Mouse (Mus musculus) v-Abl transformed pro-B cells (cell line): ENCODE data around the gene Med21.

Source experiments
- in situ Hi-C, 2 experiments: fragments of 400-800 bp; cut with MboI; formaldehyde crosslinking; loops; one replicate each; pipeline ENCODE4 v1.15.1; 2025; ENCODE audit not compliant: unreplicated experiment in 2 of 2

Med21 gene

DNA sequence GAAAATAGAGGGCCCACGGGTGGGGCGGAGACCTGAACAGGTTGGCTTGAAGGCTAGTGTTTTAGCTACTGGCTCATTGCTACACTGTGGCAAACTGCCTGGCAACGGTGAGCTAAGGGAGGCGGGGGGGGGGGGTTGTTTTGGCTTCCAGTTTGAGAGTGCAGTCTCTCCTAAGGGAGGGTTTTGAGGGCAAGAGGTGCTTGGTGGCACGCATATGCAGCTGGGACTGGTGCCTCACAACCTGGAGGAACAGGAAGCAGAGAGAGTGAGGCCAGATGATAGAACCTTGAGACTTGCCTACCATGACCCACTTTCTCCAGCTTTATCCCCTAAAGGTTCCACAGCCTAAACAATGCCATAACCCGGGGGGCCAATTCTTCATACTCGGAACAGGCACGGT, 32.1 kb downstream of the Med21 start:
- in situ Hi-C loops = loop anchor here (25.0 kb wide), 2 partner anchors 413 to 563 kb away; partner anchors contain the start of genes Klhl42 (in 1 of the 2) and Mansc4 (in 1 of the 2)

DNA sequence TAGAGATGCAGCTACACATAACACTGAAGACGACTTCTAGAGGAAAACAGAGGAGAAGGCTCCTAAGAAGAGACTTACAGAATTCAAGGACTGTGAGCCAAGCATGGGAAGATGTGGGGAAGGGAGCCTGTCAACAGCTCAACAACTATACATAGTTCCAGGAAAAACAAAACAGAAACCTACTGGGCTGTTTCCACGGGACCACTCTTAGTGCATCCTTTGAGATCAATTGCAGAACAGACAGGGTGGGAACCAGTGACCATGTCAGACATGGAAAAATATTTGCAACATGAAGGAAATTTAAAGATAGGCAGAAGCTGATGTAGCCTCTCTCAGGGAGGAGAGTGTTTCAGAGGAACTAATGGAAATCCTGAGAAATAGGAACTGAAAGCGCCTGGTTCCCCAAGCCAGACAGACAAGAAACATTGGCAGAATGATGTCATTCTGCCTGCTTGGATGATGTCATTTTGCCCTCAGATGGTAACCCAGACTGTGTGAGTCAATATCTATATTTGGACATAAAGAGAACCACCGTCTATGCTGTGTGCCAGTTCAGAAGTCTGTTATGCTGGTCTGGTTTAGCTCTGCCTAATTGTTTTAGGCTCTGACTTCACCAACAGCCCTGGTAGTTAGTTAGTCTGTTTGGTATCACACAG, 32.7 kb downstream of the Med21 start:
- in situ Hi-C loops = loop anchor here (5.0 to 25.0 kb wide), 5 partner anchors 47 to 1662 kb away; partner anchors contain the start of genes Klhl42 (in 1 of the 2), Lrmp (in 1 of the 2), Mansc4 (in 1 of the 2) and Stk38l (in 1 of the 2)

DNA sequence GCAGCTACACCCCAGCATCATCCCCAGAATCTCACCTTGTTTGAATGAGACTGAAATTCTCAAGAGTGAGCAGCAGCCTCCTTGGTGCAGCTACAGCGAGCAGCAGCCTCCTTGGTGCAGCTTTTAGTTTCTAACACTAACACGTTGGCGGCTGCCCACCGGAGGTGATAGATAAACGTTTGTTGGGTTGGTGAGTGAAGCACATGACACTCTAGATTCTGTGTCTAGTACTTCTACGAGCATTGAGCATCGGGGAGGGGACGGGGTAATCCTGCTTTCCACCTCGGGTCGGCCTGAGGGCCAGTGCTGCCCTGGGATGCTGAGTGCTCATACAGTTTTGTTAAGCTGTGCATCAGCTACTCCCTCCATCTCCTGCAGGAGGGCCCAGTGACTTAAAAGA, 34.6 kb downstream of the Med21 start:
- in situ Hi-C loops = loop anchor here (5.0 to 25.0 kb wide), 3 partner anchors 45 to 1660 kb away; partner anchors contain the start of genes Lrmp (in 1 of the 2) and Stk38l (in 1 of the 2)

DNA sequence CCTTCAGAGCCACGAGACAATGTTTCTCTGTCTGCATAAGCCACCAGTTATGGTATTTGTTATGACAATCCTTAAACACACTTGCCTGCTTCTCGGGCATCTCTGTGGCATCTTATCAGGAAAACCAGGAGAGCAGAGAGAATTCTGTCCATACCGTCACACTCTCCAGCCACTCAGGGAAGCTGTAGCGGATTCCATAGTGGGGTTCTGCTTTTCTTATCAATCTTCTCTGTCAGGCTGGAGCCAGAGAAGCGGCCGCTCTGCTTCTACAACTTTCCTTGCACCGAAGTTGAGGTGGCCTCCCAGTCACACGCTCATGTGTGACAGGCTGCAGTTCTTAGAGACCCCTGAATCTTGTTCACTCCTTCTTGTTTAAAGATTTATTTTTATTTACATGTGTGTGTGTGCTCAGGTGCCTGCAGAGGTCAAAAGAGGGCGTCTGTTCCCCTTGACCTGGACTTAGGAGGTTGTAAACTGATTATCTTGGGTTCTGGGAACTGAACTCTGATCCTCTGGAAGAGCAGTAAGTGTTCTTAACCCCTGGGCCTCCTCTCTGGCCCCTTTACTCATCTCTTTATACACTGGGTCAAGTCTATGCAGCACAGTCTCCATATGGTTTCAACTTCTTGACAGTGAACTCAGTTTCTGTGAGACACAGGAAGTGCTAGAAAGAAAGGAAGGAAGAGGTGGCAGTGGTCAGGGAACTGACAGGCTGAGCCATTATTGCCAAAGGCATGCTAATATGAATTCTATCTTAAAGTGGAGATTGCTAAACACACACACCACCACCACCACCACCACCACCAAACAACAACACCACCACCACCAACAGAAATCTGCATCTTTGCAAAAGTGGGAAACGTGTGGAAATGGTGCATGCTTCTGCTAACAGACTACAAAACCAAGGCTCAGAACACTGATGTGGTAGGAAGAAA, 36.1 kb downstream of the Med21 start:
- in situ Hi-C loops = loop anchor here (5.0 to 25.0 kb wide), 3 partner anchors 44 to 1659 kb away; partner anchors contain the start of genes Lrmp (in 1 of the 2) and Stk38l (in 1 of the 2)

DNA sequence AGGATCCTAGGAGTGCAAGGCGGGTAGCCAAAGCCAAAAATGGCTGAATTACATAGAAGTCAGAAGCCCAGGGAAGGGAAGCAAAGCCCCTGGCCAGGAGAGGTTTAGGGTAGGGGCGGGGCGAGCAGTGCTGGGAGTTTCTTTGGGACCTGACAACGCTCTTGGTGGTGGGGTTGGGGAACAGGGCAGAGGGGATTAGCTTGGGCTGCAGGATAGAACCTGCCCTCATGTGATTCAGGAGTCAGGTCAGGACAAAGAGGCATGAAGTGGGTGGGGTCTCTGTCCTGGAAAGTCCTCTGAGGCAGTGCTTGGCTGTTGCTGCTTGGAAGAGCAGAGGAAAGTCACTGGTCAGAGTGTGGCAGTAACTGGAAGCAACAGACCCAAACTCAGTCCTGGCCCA, 41.5 kb downstream of the Med21 start:
- in situ Hi-C loops = loop anchor here in 1 of 2 experiments (25.0 kb wide), 2 partner anchors 1572 to 1653 kb away; partner anchors contain the start of gene Lrmp

DNA sequence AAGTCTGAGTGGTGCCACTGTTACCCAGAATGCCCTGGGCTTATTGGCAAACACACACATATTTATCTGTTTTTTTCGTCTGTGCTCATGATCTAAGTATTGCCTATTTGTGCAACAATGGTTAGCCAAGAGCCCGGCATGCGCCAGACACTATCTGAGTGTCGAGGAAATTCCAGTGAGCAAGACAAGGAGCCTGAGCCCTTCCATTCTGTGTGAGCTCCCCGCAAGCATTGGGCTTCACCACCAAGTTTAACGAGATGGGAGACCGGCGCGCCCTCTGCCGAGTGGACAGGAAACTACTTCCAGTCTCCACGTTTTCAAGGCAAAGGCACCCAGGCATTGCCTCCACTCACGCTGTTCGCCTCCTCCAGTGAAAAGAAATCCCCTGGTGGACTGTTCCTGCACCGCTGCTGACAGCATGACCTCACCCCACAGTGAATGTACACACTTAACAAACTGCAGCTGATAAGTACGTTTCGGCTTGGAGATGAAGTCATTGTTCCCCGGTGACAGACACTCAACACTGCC, 43.5 kb downstream of the Med21 start:
- in situ Hi-C loops = loop anchor here in 1 of 2 experiments (5.0 to 25.0 kb wide), 3 partner anchors 36 to 1651 kb away; partner anchors contain the start of genes Lrmp and Stk38l

DNA sequence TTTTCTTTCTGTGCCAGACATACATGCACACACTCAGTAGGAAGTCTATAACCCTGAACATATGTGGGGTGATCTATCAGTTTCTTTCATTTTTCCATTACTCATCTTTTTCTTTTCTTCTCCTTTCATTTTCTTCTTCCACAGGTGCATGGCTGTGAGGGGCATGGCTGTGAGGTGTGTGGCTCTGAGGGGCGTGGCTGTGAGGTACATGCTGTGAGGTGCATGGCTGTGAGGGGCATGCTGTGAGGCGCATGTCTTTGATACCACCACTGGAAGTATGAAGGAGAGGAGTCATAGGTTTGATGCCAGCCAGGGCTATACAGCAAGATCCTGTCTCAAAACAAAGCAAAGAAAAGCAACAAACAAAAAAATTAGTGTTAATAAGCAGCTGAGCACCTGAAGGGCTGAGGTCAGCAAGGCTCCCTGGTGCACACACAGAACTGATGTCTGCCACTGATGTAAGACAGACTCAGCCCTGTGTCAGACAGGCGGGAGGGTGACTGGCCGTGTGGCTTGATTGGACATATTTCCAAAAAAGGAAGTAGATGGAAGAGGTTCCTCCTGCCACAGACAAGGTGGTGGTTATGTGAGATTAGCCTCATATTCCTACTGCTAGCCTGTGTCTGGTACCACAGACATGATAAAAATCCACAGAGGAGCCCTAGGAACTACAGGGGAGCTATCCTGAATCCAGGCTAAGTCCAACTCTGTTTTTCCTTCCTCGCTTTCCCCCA, 44.3 kb downstream of the Med21 start:
- in situ Hi-C loops = loop anchor here in 1 of 2 experiments (5.0 to 25.0 kb wide), 3 partner anchors 36 to 1651 kb away; partner anchors contain the start of genes Lrmp and Stk38l

DNA sequence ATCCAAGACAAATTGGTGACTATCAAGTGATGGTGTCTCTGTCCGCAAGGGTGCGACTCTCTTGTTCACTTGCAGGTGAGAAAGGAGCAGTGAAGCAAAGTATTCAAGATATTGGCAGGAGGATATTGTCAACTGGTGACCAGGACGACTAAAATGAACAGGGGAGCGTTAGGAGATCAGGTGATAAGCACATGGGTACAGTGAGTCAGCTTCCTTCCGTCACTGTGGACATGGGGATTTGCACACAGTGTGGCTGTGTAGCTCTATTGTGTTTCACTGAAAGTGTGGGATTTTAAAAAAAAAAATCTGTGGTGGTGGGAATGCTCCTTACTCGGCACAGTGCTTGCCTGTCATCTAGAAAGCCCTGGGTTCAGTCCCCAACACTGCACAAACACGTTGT, 45.7 kb downstream of the Med21 start:
- in situ Hi-C loops = loop anchor here in 1 of 2 experiments (5.0 to 25.0 kb wide), 3 partner anchors 34 to 1649 kb away; partner anchors contain the start of genes Lrmp and Stk38l

DNA sequence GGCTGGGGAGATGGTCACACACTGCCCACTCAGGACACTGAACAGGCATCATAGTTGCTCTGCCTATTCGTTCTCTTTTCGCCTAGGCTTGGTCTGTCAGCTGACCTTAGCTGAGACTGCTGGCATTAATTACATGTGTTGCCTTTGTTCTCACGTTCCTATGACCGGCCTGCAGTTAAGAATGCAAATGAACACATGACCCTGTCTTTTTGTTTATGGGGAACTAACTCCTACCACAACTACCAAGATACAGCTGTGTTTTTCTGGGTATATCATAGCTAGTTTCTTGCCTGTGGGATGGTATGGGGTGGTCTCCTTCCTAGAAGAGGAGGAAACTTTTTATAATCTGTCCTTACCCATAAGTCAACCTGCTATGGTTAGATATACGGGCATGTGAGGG, 46.5 kb downstream of the Med21 start:
- in situ Hi-C loops = loop anchor here in 1 of 2 experiments (5.0 to 25.0 kb wide), 3 partner anchors 33 to 1648 kb away; partner anchors contain the start of genes Lrmp and Stk38l

DNA sequence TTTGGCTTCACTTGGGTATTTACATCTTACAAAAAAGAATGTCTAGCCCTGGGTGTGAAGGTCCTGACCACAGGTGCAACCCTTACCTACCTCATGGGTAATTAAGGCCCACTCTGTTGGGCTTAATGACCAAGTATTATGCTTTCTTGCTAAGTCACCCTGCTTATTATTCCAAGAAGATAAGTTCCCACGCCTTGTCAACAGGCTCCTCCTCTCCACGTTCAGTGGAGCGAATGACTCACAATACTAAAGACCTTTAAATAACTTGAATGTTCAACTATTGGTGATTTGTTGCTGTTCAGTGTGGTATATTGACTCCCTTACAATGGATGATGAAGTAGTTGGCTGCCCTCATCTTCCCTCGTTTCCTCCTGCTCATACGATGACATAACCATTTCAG, 55.4 kb downstream of the Med21 start:
- in situ Hi-C loops = loop anchor here in 1 of 2 experiments (25.0 kb wide), 2 partner anchors 1585 to 1640 kb away; partner anchors contain the start of gene Lrmp

DNA sequence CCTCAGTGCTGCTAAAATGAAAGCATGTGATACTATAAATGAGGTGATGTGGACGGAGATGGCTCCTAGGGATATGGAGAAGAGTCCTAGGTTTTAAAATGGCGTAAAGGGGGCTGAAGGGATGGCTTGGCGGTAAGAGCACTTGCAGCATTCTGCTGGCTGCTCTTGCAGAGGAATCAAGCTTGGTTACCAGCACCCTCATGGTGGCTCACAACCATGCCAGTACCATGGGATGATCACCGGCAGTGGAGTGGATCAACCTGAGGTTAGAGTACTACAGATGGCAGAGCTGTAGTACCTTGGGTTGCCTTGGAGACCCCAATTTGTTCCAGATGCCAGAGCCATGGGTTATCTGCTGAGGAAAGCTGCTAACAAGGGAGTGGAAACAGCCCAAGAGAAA, 56.0 kb downstream of the Med21 start:
- in situ Hi-C loops = loop anchor here in 1 of 2 experiments (25.0 kb wide), 2 partner anchors 1586 to 1639 kb away; partner anchors contain the start of gene Lrmp
